Mouse (Mus musculus) C2C12 (cell line): Measurements from ENCODE around the gene Ier3.

Experiments used
- CEBPB ChIP-seq: IDR thresholded peaks from one replicate; pipeline ENCODE4 v1.6.1; 2011; ENCODE audit warnings: low read depth, mild to moderate bottlenecking, control low read depth, moderate library complexity
- CTCF ChIP-seq: IDR thresholded peaks from one replicate; pipeline ENCODE4 v1.5.1; 2011; ENCODE audit not compliant: control insufficient read depth, insufficient read depth, insufficient read length
- USF1 ChIP-seq: IDR thresholded peaks from one replicate; pipeline ENCODE4 v1.6.1; 2011; ENCODE audit warnings: low read depth, mild to moderate bottlenecking, control low read depth, moderate library complexity

GRCm38 (mm10) chr17:35803858-35804399, 17.6 kb upstream of the Ier3 start:
- no peak for TF ChIP-seq CTCF
- no peak for TF ChIP-seq CEBPB
- TF ChIP-seq USF1, result no peak
